Mouse (Mus musculus) ES-E14 (cell line): Measurements from ENCODE around the gene Asb3. TPM values are rescaled to one million over a fixed set of nuclear protein-coding genes. Genes with fewer than 3 reads are reported as not detected.

Experiments
- DNase-seq: peaks from one replicate; pipeline ENCODE4 v3.0.0-alpha.2; 2013; ENCODE audit warnings: low read depth, low spot score
- H3K27ac ChIP-seq: 2 replicates; pipeline ENCODE4 v1.5.1; 2012; ENCODE audit warnings: low read depth, mild to moderate bottlenecking, low read length, moderate library complexity, mixed read lengths; ENCODE audit not compliant: poor library complexity, insufficient read depth, severe bottlenecking
- H3K36me3 ChIP-seq: 2 replicates; pipeline ENCODE4 v1.6.1; 2012; ENCODE audit warnings: mild to moderate bottlenecking, low read length, moderate library complexity, mixed read lengths; ENCODE audit not compliant: control insufficient read depth, poor library complexity, insufficient read depth, severe bottlenecking
- H3K4me1 ChIP-seq, 2 experiments: fragments of 150-350 bp in 1 of 2; sonication (generic) in 1 of 2; 2 replicates each; pipeline ENCODE4 v1.6.1; 2012; ENCODE audit warnings: low read length in 2 of 2, mild to moderate bottlenecking in 1 of 2, mixed read lengths in 1 of 2; ENCODE audit not compliant: control insufficient read depth in 2 of 2, insufficient read depth in 2 of 2, poor library complexity in 1 of 2
- H3K4me3 ChIP-seq, 2 experiments: fragments of 150-350 bp in 1 of 2; sonication (generic) in 1 of 2; 2 replicates each; pipeline ENCODE4 v1.5.1; 2012; ENCODE audit warnings: low read length in 2 of 2, low read depth in 1 of 2, mild to moderate bottlenecking in 1 of 2, mixed read lengths in 1 of 2; ENCODE audit not compliant: insufficient read depth in 1 of 2, poor library complexity in 1 of 2, severe bottlenecking in 1 of 2
- H3K9ac ChIP-seq: 2 replicates; pipeline ENCODE4 v1.6.1; 2012; ENCODE audit warnings: low read depth, mild to moderate bottlenecking, low read length, mixed read lengths; ENCODE audit not compliant: poor library complexity, insufficient read depth, severe bottlenecking
- H3K9me3 ChIP-seq: fragments of 150-350 bp; sonication (generic); 2 replicates; pipeline ENCODE4 v1.6.1; 2012; ENCODE audit warnings: low read depth, mild to moderate bottlenecking, low read length; ENCODE audit not compliant: control insufficient read depth, insufficient read depth
- CHD2 ChIP-seq: IDR thresholded peaks from 2 replicates; pipeline ENCODE4 v1.6.1; 2014; ENCODE audit warnings: mild to moderate bottlenecking, low read depth, low read length, inconsistent platforms
- HCFC1 ChIP-seq: IDR thresholded peaks from 2 replicates; pipeline ENCODE4 v1.6.1; 2012; ENCODE audit warnings: low read length, inconsistent platforms, borderline replicate concordance; ENCODE audit not compliant: insufficient read depth
- MAFK ChIP-seq: IDR thresholded peaks from 2 replicates; pipeline ENCODE4 v1.6.1; 2014; ENCODE audit warnings: mild to moderate bottlenecking, low read depth, low read length, inconsistent platforms; ENCODE audit not compliant: insufficient read depth
- ZC3H11A ChIP-seq: IDR thresholded peaks from 2 replicates; pipeline ENCODE4 v1.6.1; 2012; ENCODE audit warnings: low read depth, mild to moderate bottlenecking, inconsistent platforms, low read length, borderline replicate concordance
- ZNF384 ChIP-seq: IDR thresholded peaks from 2 replicates; pipeline ENCODE4 v1.6.1; 2012; ENCODE audit warnings: low read depth, low read length, inconsistent platforms
- in situ Hi-C, 2 experiments: fragments of 600-800 bp; cut with MboI; formaldehyde crosslinking; loops; one replicate each; pipeline ENCODE4 v1.15.1; 2025; ENCODE audit warnings: low sequenced_read_pairs in 2 of 2, inconsistent platforms in 1 of 2; ENCODE audit not compliant: unreplicated experiment in 2 of 2
- total RNA-seq: library from RNA; depleted of rRNA; stranded (reverse); fragments of 300-350 nt; gene quantifications from 2 replicates; pipeline ENCODE4 v1.2.3, GENCODE M21; 2012

The Asb3 gene
- total RNA-seq, 1 experiment = 9.7 TPM

- no peak for DNase-seq
- peak overlapping the region; percentile 25; the same call in 1 of the 2 replicates for H3K9ac ChIP-seq
- 0 out of 2 replicates have a peak, but pooled peaks have one; percentile 18 for TF ChIP-seq CHD2
- no peak for TF ChIP-seq MAFK
- TF ChIP-seq ZNF384 = no peak
- TF ChIP-seq ZC3H11A = no peak
- H3K4me1 ChIP-seq = peaks cover 0 to 3% of the 10 kb centered on the region in 2 experiments; a peak in 1 of 4 replicates
- H3K36me3 ChIP-seq = no peaks in the 10 kb centered on the region
- H3K9me3 ChIP-seq = no peaks in the 10 kb centered on the region
- no peak overlapping the region for H3K27ac ChIP-seq
- in situ Hi-C loops = no loop called here
- peak overlapping the region; percentile 43 to 88 for H3K4me3 ChIP-seq
Measured at GRCm38 (mm10) chr11:30986625-30987017, 101.4 kb downstream of the Asb3 start.

- no peak for DNase-seq
- Histone ChIP-seq H3K4me1 (no peaks in the 10 kb centered on the region), H3K36me3 (no peaks in the 10 kb centered on the region), H3K9ac (no peak overlapping the region), H3K9me3 (no peaks in the 10 kb centered on the region), H3K4me3 (no peak overlapping the region), H3K27ac (no peak overlapping the region)
- TF ChIP-seq MAFK (0 out of 2 replicates have a peak, but pooled peaks have one; percentile 9), ZNF384 (no peak)
- in situ Hi-C loops = no loop called here
Measured at GRCm38 (mm10) chr11:30996670-30997069, 111.5 kb downstream of the Asb3 start.

- Histone ChIP-seq H3K36me3 (no peaks in the 10 kb centered on the region), H3K4me1 (no peaks in the 10 kb centered on the region), H3K27ac (no peak overlapping the region), H3K9ac (no peak overlapping the region), H3K9me3 (no peaks in the 10 kb centered on the region), H3K4me3 (no peak overlapping the region)
- no peak for DNase-seq
- in situ Hi-C loops = no loop called here
- TF ChIP-seq ZNF384 = no peak
- TF ChIP-seq HCFC1 = no peak
- no peak for TF ChIP-seq CHD2
- TF ChIP-seq ZC3H11A = no peak
- no peak for TF ChIP-seq MAFK
Measured at GRCm38 (mm10) chr11:30998199-30998598, 113.0 kb downstream of the Asb3 start.

DNA sequence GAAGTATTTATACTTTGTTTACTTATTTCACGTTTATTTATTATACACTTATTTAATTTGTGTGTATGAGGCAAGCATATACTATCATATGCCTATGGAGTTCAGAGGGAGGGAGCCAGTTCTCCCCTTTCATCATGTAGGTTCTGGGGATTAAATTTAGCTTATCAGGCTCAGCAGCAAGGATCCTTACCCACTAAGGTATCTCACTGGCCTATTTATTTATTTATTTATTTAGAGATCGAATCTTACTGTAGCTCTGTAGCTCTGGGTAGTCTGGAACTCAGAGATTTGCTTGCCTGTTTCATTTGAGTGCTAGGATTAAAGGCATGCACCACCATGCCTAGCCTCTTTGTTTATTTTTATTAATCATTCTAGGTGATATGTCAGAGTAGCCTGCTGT, 113.5 kb downstream of the Asb3 start:
- H3K4me1 ChIP-seq = no peaks in the 10 kb centered on the region
- H3K4me3 ChIP-seq = no peak overlapping the region
- TF ChIP-seq HCFC1 (no peak), CHD2 (no peak), ZC3H11A (no peak), ZNF384 (no peak), MAFK (no peak)
- H3K27ac ChIP-seq = no peak overlapping the region
- no peak overlapping the region for H3K9ac ChIP-seq
- H3K9me3 ChIP-seq = no peaks in the 10 kb centered on the region
- in situ Hi-C loops = no loop called here
- DNase-seq = no peak
- no peaks in the 10 kb centered on the region for H3K36me3 ChIP-seq

GRCm38 (mm10) chr11:31000028-31000427, 114.8 kb downstream of the Asb3 start:
- Histone ChIP-seq H3K27ac (no peak overlapping the region), H3K36me3 (no peaks in the 10 kb centered on the region), H3K4me1 (no peaks in the 10 kb centered on the region), H3K9me3 (no peaks in the 10 kb centered on the region), H3K9ac (no peak overlapping the region), H3K4me3 (no peak overlapping the region)
- in situ Hi-C loops = no loop called here
- DNase-seq = no peak
- TF ChIP-seq ZNF384 = no peak
- no peak for TF ChIP-seq ZC3H11A
- TF ChIP-seq CHD2 = no peak
- TF ChIP-seq HCFC1 = no peak
- TF ChIP-seq MAFK = no peak
